Mouse (Mus musculus) forebrain, embryonic 16.5 days (tissue): ENCODE data around the gene Ap1g1. TPM values are rescaled to one million over a fixed set of nuclear protein-coding genes. Genes with fewer than 3 reads are reported as not detected.

Experiments
- ATAC-seq: fragments of 200-750 bp; cut with Nextera tagmentation; 2 replicates; pipeline ENCODE4 v1.8.0; 2017; ENCODE audit warnings: mild to moderate bottlenecking, moderate library complexity
- H3K27ac ChIP-seq: fragments of 300-500 bp; sonication (generic); 2 replicates; pipeline ENCODE4 v1.5.1; 2014; ENCODE audit warnings: low read length, control low read depth
- H3K27me3 ChIP-seq: fragments of 300-500 bp; sonication (generic); replicated peaks from 2 replicates; pipeline ENCODE4 v1.6.1; 2014; ENCODE audit warnings: low read length; ENCODE audit not compliant: control insufficient read depth, insufficient read depth
- H3K36me3 ChIP-seq: fragments of 300-500 bp; sonication (generic); 2 replicates; pipeline ENCODE4 v1.6.1; 2014; ENCODE audit not compliant: control insufficient read depth, insufficient read depth
- H3K4me1 ChIP-seq: fragments of 300-500 bp; sonication (generic); replicated peaks from 2 replicates; pipeline ENCODE4 v1.6.1; 2014; ENCODE audit warnings: low read length; ENCODE audit not compliant: control insufficient read depth, insufficient read depth
- H3K4me2 ChIP-seq: fragments of 300-500 bp; sonication (generic); 2 replicates; pipeline ENCODE4 v1.6.1; 2014; ENCODE audit warnings: mild to moderate bottlenecking, low read length, control low read depth
- H3K4me3 ChIP-seq: fragments of 300-500 bp; sonication (generic); replicated peaks from 2 replicates; pipeline ENCODE4 v1.5.1; 2014; ENCODE audit warnings: mild to moderate bottlenecking, low read length, control low read depth
- H3K9ac ChIP-seq: fragments of 300-500 bp; sonication (generic); replicated peaks from 2 replicates; pipeline ENCODE4 v1.6.1; 2014; ENCODE audit warnings: low read depth, low read length, control low read depth
- H3K9me3 ChIP-seq: fragments of 300-500 bp; sonication (generic); 2 replicates; pipeline ENCODE4 v1.6.1; 2016; ENCODE audit warnings: low read length; ENCODE audit not compliant: control insufficient read depth
- WGBS: fragments of 180-500 bp; shearing (Covaris S2); extraction: QIAGEN DNeasy Blood & Tissue Kit; methylation state at CpG from one replicate; pipeline ENCODE4 v1.1.7; 2014; 5-methylcytosine and 5-hydroxymethylcytosine counted together
- polyA plus RNA-seq: library from polyadenylated mRNA; unstranded; fragments of >200 nt; fragmentation: Nextera tagmentation; extraction: Ambion mirVana; gene quantifications from 2 replicates; pipeline ENCODE4 v1.2.1, GENCODE M21; 2015

Ap1g1 gene
- polyA plus RNA-seq = 56.0 and 65.5 TPM in 2 replicates

GRCm38 (mm10) chr8:109778280-109778977 is at the start of gene Ap1g1:
TSS of gene Ap1g1 (plus strand) at chr8:109778554.
- H3K27ac ChIP-seq = peak within 1 kb of the TSS; percentile 98
- peak; percentile 100 for ATAC-seq
- H3K4me1 ChIP-seq = peaks cover 22% of the 10 kb centered on the region
- H3K36me3 ChIP-seq = no peaks in the 10 kb centered on the region
- H3K9ac ChIP-seq = peak within 1 kb of the TSS; percentile 94
- peak within 1 kb of the TSS; percentile 89 for H3K4me3 ChIP-seq
- peaks cover 3% of the 10 kb centered on the region; the same call in 1 of the 2 replicates for H3K27me3 ChIP-seq
- H3K4me2 ChIP-seq = peak within 1 kb of the TSS; percentile 97
- under 1% methylated on average over 62 of the region's 64 CpGs for WGBS
- H3K9me3 ChIP-seq = no peaks in the 10 kb centered on the region

GRCm38 (mm10) chr8:109731012-109731411 is 47.3 kb upstream of the Ap1g1 start:
- H3K9ac ChIP-seq = no peak overlapping the region
- ATAC-seq = no peak
- H3K4me3 ChIP-seq = no peak overlapping the region
- peaks cover 1% of the 10 kb centered on the region; the same call in 1 of the 2 replicates for H3K4me1 ChIP-seq
- 79% methylated on average over 3 of the region's 3 CpGs for WGBS
- H3K27ac ChIP-seq = no peak overlapping the region
- H3K27me3 ChIP-seq = no peaks in the 10 kb centered on the region
- peaks cover 32% of the 10 kb centered on the region for H3K36me3 ChIP-seq
- no peak overlapping the region for H3K4me2 ChIP-seq
- H3K9me3 ChIP-seq = no peaks in the 10 kb centered on the region

GRCm38 (mm10) chr8:109734018-109734417 is 44.3 kb upstream of the Ap1g1 start:
- Histone ChIP-seq H3K9me3 (no peaks in the 10 kb centered on the region), H3K27me3 (no peaks in the 10 kb centered on the region), H3K4me2 (no peak overlapping the region), H3K36me3 (peaks cover 19% of the 10 kb centered on the region), H3K27ac (no peak overlapping the region), H3K4me1 (peaks cover 12% of the 10 kb centered on the region), H3K9ac (no peak overlapping the region), H3K4me3 (no peak overlapping the region)
- ATAC-seq = no peak
- 91% methylated on average over 3 of the region's 3 CpGs for WGBS

- Histone ChIP-seq H3K9me3 (no peaks in the 10 kb centered on the region), H3K36me3 (peaks cover 10% of the 10 kb centered on the region), H3K9ac (peak overlapping the region; percentile 99), H3K27me3 (no peaks in the 10 kb centered on the region), H3K27ac (no peak overlapping the region), H3K4me1 (peaks cover 12% of the 10 kb centered on the region), H3K4me2 (peak overlapping the region; percentile 93), H3K4me3 (peak overlapping the region; percentile 99)
- no peak; the same call in 1 of the 2 replicates for ATAC-seq
- 4% methylated on average over 8 of the region's 8 CpGs for WGBS
Measured at GRCm38 (mm10) chr8:109736819-109737218, 41.5 kb upstream of the Ap1g1 start.

GRCm38 (mm10) chr8:109737237-109738048 is 40.9 kb upstream of the Ap1g1 start, which contains the start of gene Atxn1l:
TSS of gene Atxn1l (minus strand) at chr8:109737739.
- Histone ChIP-seq H3K27me3 (no peaks in the 10 kb centered on the region), H3K4me1 (peaks cover 12% of the 10 kb centered on the region), H3K4me2 (peak within 1 kb of the TSS; percentile 93), H3K9ac (peak within 1 kb of the TSS; percentile 99), H3K4me3 (peak within 1 kb of the TSS; percentile 99), H3K36me3 (peaks cover 7% of the 10 kb centered on the region; the same call in 1 of the 2 replicates), H3K9me3 (no peaks in the 10 kb centered on the region), H3K27ac (peak within 1 kb of the TSS; percentile 33; the same call in 1 of the 2 replicates)
- WGBS = 0% methylated on average over 49 of the region's 59 CpGs
- peak; percentile 87 for ATAC-seq

- peak overlapping the region; percentile 99 for H3K9ac ChIP-seq
- no peaks in the 10 kb centered on the region for H3K27me3 ChIP-seq
- 80% methylated on average over 1 of the region's 1 CpGs for WGBS
- peaks cover 12% of the 10 kb centered on the region for H3K4me1 ChIP-seq
- H3K27ac ChIP-seq = no peak overlapping the region
- H3K4me2 ChIP-seq = peak overlapping the region; percentile 93
- peaks cover 5% of the 10 kb centered on the region; the same call in 1 of the 2 replicates for H3K36me3 ChIP-seq
- no peaks in the 10 kb centered on the region for H3K9me3 ChIP-seq
- ATAC-seq = no peak
- H3K4me3 ChIP-seq = peak overlapping the region; percentile 99
Measured at GRCm38 (mm10) chr8:109738049-109738380, 40.3 kb upstream of the Ap1g1 start.

GRCm38 (mm10) chr8:109747468-109748199 is 30.7 kb upstream of the Ap1g1 start:
- Histone ChIP-seq H3K27me3 (no peaks in the 10 kb centered on the region), H3K4me2 (no peak overlapping the region), H3K4me3 (no peak overlapping the region), H3K4me1 (no peaks in the 10 kb centered on the region), H3K27ac (no peak overlapping the region), H3K9me3 (no peaks in the 10 kb centered on the region), H3K36me3 (no peaks in the 10 kb centered on the region), H3K9ac (no peak overlapping the region)
- no peak for ATAC-seq
- WGBS = 88% methylated on average over 9 of the region's 12 CpGs

- Histone ChIP-seq H3K4me2 (no peak overlapping the region), H3K9me3 (no peaks in the 10 kb centered on the region), H3K9ac (no peak overlapping the region), H3K27ac (no peak overlapping the region), H3K36me3 (no peaks in the 10 kb centered on the region), H3K4me3 (no peak overlapping the region), H3K4me1 (no peaks in the 10 kb centered on the region), H3K27me3 (no peaks in the 10 kb centered on the region)
- no peak for ATAC-seq
- 63% methylated on average over 5 of the region's 5 CpGs for WGBS
Measured at GRCm38 (mm10) chr8:109750274-109750673, 28.1 kb upstream of the Ap1g1 start.

- no peak overlapping the region for H3K9ac ChIP-seq
- H3K4me3 ChIP-seq = no peak overlapping the region
- 84% methylated on average over 12 of the region's 12 CpGs for WGBS
- H3K27ac ChIP-seq = no peak overlapping the region
- H3K4me2 ChIP-seq = no peak overlapping the region
- no peaks in the 10 kb centered on the region for H3K9me3 ChIP-seq
- no peaks in the 10 kb centered on the region for H3K36me3 ChIP-seq
- ATAC-seq = no peak
- no peaks in the 10 kb centered on the region for H3K27me3 ChIP-seq
- no peaks in the 10 kb centered on the region for H3K4me1 ChIP-seq
Measured at GRCm38 (mm10) chr8:109750699-109751098, 27.7 kb upstream of the Ap1g1 start.
